Mouse (Mus musculus): ENCODE measurements around the gene Cabin1.

DNA sequence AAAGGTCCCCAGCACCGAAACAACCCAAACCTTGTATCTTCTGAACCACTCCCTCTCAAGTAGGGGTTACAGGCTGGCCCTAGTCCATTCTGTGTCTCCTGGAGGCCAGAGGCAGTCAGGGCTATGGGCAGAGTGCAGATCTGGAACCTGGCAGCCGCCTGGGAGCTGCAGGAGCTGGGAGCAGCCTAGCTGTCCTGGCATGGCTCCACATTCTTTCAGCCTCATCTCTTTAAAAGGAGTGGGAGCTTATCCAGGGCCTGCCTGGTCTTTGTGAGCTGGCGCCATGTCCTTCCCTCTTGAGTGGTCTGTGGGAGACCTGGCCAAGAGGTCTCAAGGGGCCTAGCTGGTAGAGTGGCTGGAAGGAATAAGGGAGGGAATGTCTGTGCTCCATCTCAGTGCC lies 116.8 kb downstream of the Cabin1 start:
- TF ChIP-seq GATA1 (IDR thresholded peaks at IDR 0.05; ENCODE audit: low read length): no peak
- TF ChIP-seq TAL1 (IDR thresholded peaks at IDR 0.05; ENCODE audit: low read length): no peak

Measured in erythroblast, embryonic 14.5 days (primary cell).